Mouse (Mus musculus): ENCODE data around the gene Tnfsfm13. TPM values are rescaled to one million over a fixed set of nuclear protein-coding genes. Genes with fewer than 3 reads are reported as not detected.

Gene Tnfsfm13
- total RNA-seq, 2 experiments from 2014 or later = 2.9 to 4.1 TPM

DNA sequence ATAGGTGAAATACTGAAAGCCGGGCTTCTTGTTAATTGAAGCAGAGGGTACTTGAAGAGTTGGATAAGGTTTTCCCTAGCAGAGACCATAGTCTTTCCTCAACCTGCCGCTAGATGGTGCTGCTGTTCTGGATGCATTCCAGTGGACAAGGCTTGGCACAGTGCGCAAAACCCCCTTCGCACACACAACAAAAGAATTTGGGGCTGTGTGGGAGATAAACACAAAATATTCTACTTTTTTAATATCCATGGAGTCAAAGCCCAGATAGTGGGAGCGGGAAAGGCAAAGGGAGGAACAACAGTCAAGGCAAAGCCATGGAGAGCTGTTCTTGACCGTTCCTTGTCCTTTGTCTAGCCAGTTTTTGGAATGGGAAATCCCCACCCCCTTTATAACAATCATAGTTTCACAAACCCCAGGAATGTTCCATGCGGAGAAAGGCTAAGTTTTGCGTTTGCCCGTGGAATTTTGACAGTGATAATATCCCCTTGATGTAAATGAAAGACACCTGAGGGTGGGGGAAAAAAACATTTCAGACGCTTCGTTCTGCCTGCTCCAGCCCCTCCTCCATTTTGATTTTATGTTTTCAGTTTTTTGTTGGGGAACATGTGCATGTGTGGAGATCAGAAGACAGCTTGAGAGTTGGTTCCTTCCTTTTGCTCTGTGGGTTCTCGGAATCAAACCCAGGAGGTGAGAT is 12.9 kb downstream of the Tnfsfm13 start:
- peak; percentile 91 to 95 for DNase-seq
- intact Hi-C loops (cut with DNase I) = loop anchor here (1.0 to 5.0 kb wide), 3 partner anchors 32 to 194 kb away; partner anchors contain the start of gene Tmem95

DNA sequence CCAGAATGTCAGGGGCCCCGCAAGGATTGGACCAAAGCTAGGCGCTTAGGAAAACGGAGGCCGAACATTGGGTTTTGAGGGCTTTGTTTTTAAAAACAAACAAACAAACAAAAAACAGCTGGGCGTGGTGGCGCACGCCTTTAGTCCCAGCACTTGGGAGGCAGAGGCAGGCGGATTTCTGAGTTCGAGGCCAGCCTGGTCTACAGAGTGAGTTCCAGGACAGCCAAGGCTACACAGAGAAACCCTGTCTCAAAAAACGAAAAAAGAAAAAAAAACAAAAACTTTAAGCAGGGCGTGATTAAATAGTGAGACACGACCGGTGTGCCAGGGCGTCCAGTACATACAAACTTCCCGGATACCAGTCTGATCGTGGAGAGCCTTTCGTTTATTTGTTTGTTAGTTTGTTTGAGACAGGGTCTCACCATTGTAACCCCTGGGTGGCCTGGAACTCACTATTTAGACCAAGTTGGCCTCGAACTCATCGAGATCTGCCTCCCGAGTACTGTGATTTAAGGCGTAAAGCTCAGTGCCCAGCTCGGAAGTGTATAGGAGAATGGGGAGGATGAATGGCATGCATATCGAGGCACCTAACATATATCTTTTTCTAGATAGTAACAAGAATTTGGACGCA is 13.6 kb downstream of the Tnfsfm13 start:
- intact Hi-C loops (cut with DNase I) = loop anchor here (2.0 to 5.0 kb wide), 2 partner anchors 72 to 195 kb away; partner anchors contain the start of gene Tmem95
- DNase-seq = no peak

DNA sequence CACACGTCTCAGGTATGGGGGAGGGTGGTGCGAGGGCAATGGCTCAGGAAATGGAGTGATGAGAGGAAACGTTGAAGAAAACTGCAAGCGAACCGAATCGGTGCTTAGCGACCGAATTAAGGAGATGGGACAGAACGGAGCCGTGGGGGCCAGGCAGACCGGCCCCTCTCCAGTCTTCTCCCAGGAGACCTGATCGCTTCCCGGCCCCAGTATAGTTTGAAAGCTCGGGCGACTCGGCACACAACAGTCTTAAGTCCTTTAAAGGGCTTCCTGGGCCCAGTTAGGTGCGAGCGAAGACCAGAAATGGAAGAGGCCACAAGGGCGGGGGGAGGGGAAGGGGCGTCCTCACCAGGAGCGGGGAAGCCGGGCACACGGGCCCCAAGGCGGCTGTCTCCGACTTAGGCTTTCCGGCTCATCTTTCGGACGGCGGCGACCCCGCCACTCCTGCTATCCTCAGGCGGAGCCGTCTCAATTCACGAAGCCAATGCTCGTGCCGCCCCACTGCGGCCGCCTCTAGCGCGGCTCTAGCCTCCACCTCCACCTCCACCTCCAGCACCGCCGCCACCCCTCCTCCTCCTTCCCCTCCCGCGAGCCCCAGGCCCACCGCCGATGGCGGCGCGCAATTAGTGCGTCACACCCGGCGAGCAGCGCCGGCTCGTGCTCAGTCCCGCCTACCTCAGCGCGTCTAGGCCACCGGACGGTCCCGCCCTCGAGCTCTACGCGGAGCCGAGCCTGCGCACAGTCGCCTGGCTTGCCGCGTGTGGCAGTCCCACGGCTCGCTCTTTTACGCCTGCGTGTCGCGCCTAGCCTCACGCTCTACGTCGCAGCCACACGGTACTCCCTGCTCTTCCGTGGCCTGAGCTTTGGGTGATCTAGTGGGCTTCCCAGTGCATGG is 14.3 kb downstream of the Tnfsfm13 start, which contains the start of gene Senp3:
Gene Senp3 (minus strand): TSS at position 771 of the 895 bp plus-strand sequence.
- DNase-seq = peak; percentile 97 to 98
- intact Hi-C loops (cut with DNase I) = loop anchor here (2.0 to 5.0 kb wide), 2 partner anchors 73 to 196 kb away; partner anchors contain the start of gene Tmem95

DNA sequence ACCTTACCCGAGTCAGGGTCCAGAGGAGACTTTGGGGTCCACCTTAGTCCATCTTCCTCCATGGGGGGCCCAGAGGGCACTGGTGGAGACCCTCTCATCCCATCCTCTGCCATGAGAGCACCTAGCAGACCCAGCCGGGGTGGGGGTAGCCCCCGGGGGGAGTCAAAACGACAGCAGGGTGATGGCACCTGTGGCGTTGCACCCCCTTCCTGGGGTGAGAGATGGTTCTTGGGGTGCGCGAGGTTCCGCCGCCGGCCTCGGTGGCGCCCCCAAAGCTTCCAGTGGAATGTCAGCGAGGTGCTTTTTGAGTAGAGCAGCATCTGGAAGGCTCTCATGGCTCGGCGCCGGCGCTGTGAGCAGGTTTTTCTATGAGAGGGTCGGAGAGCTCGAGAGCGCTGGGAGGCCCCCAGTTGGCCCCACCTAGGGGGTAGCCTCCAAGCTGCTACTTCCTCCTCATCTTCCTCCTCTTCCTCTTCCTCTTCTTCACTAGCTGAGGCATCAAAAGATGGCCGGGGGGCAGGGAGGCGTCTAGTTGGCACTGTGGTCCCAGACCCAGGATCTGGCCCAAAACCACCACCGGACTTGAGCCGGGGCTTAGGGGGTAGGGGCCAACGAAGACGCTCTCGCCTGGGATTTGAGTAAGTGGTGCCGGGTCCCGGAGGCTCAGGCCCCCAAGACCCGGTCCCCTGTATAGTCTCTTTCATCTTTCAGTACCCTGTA is 15.6 kb downstream of the Tnfsfm13 start:
- intact Hi-C loops (cut with DNase I) = loop anchor here (5.0 kb wide), 1 partner anchor 197 kb away; the partner anchor contains the start of gene Tmem95
- no peak for DNase-seq

DNA sequence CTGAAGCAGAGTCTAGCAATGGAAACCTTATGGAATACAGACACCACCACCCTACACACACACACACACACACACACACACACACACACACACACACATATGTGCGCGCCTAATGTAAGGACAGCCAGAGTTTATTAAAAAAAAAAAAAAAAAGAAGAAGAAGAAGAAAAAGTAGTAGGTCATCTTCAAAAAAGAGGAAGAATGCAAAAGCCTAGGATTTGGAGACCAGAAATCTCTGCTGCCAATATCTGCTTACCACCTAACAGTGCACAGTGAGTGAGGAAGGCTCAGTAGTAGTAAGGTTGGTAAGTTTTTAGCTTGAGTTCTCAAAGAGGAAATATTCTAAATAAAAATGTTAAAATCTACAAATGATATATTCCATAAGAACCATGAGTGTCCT is 16.8 kb downstream of the Tnfsfm13 start:
- intact Hi-C loops (cut with DNase I) = no loop called here

DNA sequence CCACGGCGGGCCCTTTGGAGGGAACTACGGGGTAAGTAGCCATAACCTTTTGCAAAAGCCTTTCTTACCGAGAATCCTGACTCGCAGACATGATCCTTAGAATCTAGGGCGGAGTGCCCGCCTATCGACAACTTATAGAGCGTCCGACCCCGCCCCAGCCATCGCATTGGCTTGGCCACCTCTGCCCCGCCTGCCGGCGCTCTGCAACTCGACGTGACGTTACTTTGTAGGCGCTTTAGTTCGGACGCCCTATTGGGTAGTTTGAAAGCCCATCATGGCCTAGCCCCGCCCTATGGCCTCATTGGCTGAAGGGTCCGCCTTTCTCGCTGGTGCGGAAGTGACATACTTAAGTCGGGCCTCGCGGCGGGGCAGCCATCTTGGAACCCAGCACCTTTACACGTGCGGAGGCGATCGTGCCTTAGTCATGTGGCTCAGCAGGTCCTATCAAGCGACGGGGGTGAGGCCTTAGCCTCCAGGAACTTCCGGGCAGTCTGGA is 23.6 kb downstream of the Tnfsfm13 start, which contains the start of gene Eif4a1:
Gene Eif4a1 (minus strand): TSS at position 213 of the 496 bp plus-strand sequence.
- DNase-seq = peak; percentile 99 to 100
- intact Hi-C loops (cut with DNase I) = loop anchor here (5.0 kb wide), 1 partner anchor 310 kb away; the partner anchor contains the start of genes Ctdnep1 and Elp5

More for the DNA sequence above, 16.8 kb downstream of the Tnfsfm13 start:
- no peak for DNase-seq

DNA sequence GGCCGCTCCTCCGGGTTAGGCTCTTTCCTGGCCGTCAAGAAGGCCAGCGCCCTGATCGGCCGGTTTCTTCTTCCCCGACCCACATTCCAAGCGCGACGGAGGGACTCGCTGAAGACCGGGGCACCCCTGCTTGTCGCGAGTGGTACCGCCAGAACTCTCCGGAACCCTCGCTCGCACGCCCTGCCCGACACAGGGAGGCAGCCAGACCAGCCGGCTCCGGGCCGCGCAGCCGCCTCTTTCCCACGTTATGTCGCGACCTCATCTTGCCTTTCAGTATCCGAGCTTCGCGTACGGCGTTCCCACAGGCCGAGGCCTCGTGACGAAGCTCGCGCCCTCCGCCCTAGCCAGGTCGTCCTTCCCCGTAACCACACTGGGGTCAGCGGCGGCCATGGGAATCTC is 24.2 kb downstream of the Tnfsfm13 start:
- no peak for DNase-seq
- intact Hi-C loops (cut with DNase I) = loop anchor here (5.0 kb wide), 1 partner anchor 311 kb away; the partner anchor contains the start of genes Ctdnep1 and Elp5

DNA sequence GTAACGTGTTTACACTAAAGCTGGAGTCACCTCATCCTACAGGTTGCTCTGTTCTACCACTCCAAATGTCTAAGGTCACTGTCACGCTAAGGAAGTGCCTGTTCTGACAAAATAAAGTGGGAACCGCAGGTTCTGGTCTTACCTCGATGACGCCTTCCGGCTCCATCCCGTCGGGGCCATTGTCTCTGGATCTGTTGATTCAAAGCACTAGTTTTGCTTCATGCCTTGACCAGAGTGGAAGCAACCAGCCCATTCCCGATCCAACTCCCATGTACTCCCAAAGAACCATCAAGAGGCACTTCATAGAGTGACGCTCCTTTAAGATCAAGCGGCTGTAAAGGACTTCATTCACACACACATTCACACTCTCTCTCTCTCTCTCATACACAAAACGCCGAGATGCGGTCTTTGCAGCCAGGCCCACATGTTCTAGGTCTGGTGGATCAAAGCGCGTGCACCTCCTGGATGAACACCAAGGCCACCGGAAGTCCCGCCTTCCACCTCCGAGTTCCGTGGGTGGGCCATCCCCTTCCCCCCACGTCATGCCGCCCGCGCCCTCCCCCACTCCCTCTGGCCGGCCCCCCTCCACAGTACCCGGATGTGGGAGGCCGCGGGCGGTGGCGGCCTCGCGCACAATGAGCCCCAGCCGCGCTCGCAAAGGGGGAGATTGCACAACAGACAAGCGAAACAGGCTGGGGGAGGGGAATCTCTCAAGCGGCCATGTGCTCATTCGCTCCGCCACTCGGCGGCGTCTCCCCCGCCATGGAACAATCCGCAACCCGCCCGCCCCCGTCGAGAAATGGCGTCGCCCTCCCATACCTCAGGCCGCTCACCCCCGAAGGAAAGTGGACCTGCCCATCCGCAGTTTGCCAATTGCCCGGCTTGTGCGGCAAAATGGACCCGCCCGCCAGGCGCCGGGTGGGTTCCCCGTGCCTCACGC is 24.8 kb downstream of the Tnfsfm13 start:
- DNase-seq = peak; percentile 96 to 97
- intact Hi-C loops (cut with DNase I) = loop anchor here (5.0 kb wide), 1 partner anchor 311 kb away; the partner anchor contains the start of genes Ctdnep1 and Elp5

DNA sequence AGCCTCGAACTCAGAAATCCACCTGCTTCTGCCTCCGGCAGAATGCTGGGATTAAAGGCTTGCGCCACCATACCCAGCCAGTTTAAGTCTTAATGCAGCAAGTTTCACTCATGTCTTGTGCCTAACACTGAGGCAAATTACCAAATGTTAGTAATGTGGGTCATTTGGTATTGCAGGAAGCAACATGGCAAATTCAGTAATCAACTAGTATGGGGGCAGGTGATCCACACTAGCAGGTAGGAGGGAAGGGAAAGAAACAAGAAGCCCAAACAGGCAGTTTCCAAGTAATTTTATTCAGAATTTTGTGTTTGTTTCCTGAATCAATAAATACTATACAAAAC is 29.3 kb downstream of the Tnfsfm13 start:
- intact Hi-C loops (cut with DNase I) = no loop called here
- no peak for DNase-seq

DNA sequence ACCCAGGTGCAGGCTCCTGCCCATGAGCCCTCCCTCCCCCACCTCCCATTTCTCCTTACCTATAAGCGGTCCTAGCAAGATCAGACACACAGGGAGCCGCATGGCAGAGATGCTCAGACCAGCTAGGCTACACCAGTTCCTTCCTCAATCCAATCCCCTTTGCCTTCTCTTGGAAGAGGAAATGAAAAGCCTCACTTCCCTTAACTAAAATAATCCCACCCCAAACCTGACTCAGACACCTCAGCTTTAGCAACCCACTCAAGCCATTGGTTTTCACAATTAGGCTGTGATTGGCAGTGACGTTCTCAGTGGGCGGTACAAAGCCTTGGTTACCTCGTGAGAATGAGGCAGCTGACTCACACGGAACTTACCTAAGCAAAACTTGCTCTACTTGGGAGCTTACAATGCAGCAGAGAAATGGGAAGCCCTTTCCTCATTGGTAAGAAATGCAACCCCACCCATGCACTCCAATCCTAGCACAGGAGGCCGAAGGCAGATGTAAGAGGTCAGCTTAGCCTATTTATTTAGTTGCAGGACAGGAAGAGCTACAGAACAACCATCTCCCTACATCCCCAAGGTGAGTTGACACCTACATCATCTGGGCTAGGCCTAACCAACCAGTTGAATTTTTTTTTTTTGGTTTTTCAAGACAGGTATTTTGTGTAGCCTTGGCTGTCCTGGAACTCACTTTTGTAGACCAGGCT is 29.8 kb downstream of the Tnfsfm13 start, which contains the start of gene Cd68:
Gene Cd68 (minus strand): TSS at position 193 of the 704 bp plus-strand sequence.
- intact Hi-C loops (cut with DNase I) = no loop called here
- no peak for DNase-seq

DNA sequence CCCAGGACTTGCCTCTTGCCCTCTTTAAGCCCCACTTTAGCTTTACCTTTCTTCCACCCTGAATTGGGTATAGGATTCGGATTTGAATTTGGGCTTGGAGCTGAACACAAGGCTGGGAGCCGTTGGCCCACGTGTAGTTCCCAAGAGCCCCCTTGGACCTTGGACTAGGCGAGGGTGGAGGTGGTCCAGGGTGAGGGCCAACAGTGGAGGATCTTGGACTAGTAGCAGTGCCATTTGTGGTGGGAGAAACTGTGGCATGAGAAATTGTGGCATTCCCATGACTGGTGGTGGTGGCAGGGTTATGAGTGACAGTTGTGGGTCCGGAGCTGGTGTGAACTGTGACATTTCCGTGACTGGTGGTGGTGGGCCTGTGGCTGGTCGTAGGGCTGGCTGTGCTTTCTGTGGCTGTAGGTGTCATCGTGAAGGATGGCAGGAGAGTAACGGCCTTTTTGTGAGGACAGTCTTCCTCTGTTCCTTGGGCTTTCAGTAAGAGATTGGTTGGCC is 30.4 kb downstream of the Tnfsfm13 start:
- DNase-seq = no peak

DNA sequence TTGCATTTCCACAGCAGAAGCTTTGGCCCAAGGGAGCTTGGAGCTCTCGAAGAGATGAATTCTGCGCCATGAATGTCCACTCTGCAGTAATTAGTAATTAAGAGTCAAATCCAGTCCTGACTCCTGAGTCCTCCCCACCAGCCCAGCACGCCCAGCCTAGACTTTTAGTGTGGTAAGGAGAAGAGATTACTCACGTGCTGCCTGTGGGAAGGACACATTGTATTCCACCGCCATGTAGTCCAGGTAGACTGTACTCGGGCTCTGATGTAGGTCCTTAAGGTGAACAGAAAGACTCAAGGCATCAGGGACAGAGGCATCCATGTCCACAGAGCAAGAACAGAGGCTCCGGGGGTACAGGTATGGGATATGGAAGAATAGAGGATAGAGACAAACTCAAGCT is 31.1 kb downstream of the Tnfsfm13 start:
- intact Hi-C loops (cut with DNase I) = no loop called here
- no peak for DNase-seq

More for the DNA sequence above, 30.4 kb downstream of the Tnfsfm13 start:
- intact Hi-C loops (cut with DNase I) = no loop called here

DNA sequence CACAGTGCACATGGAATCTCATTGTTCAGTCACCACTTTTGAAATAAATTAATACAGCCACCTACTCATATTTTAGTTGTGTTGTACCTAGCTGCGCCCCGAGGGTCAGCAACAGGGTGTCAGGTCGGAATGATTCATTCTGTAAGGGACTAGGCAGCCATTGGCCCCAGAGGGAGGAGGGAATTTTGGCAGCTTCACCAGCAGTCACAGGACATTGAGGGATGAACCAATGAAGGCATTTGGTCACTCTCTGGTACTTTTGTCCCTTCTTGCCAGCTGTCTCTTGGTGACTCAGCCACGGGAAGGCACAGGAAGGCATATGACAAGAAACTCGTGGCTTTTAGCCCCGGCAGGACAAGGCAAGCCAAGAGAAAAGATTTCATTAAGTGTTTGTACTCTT is 32.1 kb downstream of the Tnfsfm13 start:
- intact Hi-C loops (cut with DNase I) = no loop called here
- DNase-seq = no peak

DNA sequence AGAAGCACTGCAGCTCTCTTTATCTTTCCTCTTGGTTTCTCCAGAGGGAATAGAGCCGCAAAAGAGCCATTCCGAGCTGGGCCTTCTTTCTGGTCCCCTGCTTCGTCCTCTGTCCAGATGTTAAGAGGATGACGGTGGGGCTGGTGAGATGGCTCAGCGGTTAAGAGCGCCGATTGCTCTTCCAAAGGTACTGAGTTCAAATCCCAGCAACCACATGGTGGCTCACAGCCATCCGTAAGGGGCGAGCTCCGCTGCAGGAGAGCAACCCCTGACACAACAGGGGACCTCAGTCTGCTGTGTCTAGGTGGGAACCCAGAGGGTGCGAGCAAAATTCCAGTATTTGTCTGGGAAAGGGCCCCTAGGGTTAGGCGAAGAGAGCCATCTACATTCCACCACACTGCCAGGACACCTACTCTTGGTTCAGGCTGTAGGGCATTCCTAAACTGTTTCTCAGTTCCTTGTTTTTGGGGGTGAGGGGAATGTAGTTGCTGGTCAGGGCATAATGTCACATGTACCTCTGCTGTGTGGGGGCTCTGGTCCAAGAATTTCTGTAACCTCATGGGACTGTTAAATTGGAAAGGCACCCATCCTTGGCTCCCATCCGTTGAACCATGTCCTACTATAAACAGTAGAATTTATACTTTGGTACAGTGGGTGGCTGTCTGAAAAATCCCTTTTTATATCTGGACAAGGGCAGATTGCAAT is 32.8 kb downstream of the Tnfsfm13 start:
- intact Hi-C loops (cut with DNase I) = no loop called here
- DNase-seq = no peak

DNA sequence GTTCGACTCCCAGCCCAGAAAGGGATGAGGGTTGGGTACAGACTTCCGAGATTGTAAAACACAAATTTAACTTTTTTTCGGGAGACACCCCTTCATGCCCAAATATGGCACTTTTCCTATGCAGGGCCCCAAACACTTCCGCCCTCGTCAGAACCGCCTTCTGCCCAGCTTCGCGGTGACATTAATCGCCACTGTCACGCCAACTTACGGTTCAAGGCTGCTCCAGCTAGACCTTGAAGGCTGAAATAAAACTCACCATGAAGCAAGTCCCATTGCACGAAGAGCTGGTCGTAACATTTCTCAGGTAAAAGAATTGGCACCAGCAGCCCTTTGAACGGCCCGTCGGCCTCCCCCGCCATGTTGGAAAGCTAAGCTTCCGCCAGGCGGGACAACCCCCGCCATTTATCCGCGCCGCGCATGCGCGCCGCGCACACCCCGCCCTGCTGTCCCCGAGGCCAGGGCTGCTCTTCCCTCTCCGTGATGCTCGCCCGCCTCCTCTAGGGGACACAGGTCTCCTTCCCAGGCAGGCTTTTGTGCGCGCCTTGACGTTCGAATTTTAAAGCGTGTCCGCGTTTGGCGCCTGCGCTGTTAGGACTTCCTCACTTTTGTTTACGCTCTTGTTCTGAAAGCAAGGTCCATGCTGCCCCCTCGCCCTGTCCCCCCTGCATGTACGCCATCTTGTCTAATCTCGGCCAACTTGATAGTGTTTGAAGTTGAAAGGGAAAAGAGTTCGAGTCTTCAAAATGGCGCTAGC is 33.5 kb downstream of the Tnfsfm13 start, which contains the start of gene Mpdu1:
Gene Mpdu1 (minus strand): TSS at position 430 of the 754 bp plus-strand sequence.
- intact Hi-C loops (cut with DNase I) = no loop called here
- peak; percentile 93 to 95 for DNase-seq

Data from heart, postnatal 14 days (tissue).